Mouse (Mus musculus) embryonic facial prominence, embryonic 11.5 days (tissue): ENCODE measurements at regions not wholly inside any gene's neighbourhood (a gene's known extent, or its start where the extent isn't known, plus 50 kb on each side); places are given as distances from the start of the nearest gene placed in this dataset.
"Not testable (repeated sequence)": the region's sequence is repeated elsewhere in the genome, so short reads cannot be mapped to it uniquely, and the experiment has no call there.

ENCODE experiments used
- ATAC-seq: fragments of 200-750 bp; cut with Nextera tagmentation; replicated peaks from 2 replicates; pipeline ENCODE4 v1.8.0; 2017; ENCODE audit warnings: low read depth; ENCODE audit not compliant: insufficient number of reproducible peaks, low FRiP score, low TSS enrichment
- DNase-seq: peaks from one replicate; pipeline ENCODE4 v3.0.0-alpha.2; 2015; ENCODE audit warnings: low spot score
- H3K27ac ChIP-seq: fragments of 300-500 bp; sonication (generic); replicated peaks from 2 replicates; pipeline ENCODE4 v1.5.1; 2014; ENCODE audit warnings: mild to moderate bottlenecking, low read depth, low read length, control low read depth
- H3K27me3 ChIP-seq: fragments of 300-500 bp; sonication (generic); 2 replicates; pipeline ENCODE4 v1.6.1; 2014; ENCODE audit warnings: mild to moderate bottlenecking, low read length, moderate library complexity, mixed read lengths; ENCODE audit not compliant: control insufficient read depth, insufficient read depth
- H3K36me3 ChIP-seq: fragments of 300-500 bp; sonication (generic); replicated peaks from 2 replicates; pipeline ENCODE4 v1.6.1; 2014; ENCODE audit warnings: low read depth, mild to moderate bottlenecking, low read length, moderate library complexity, mixed read lengths; ENCODE audit not compliant: control insufficient read depth, insufficient read depth
- H3K4me1 ChIP-seq: fragments of 300-500 bp; sonication (generic); 2 replicates; pipeline ENCODE4 v1.6.1; 2014; ENCODE audit warnings: low read length, mixed read lengths; ENCODE audit not compliant: control insufficient read depth, insufficient read depth
- H3K4me2 ChIP-seq: fragments of 300-500 bp; sonication (generic); 2 replicates; pipeline ENCODE4 v1.6.1; 2014; ENCODE audit warnings: low read depth, mild to moderate bottlenecking, control low read depth, low read length, moderate library complexity
- H3K4me3 ChIP-seq: fragments of 300-500 bp; sonication (generic); 2 replicates; pipeline ENCODE4 v1.5.1; 2014; ENCODE audit warnings: low read depth, low read length, control low read depth
- H3K9ac ChIP-seq: fragments of 300-500 bp; sonication (generic); replicated peaks from 2 replicates; pipeline ENCODE4 v1.6.1; 2014; ENCODE audit warnings: mild to moderate bottlenecking, control low read depth, low read length
- H3K9me3 ChIP-seq: fragments of 300-500 bp; sonication (generic); replicated peaks from 2 replicates; pipeline ENCODE4 v1.6.1; 2016; ENCODE audit warnings: mild to moderate bottlenecking, low read length, inconsistent platforms, mixed read lengths; ENCODE audit not compliant: control insufficient read depth
- WGBS: fragments of 180-500 bp; shearing (Covaris S2); extraction: QIAGEN DNeasy Blood & Tissue Kit; methylation state at CpG from one replicate; pipeline ENCODE4 v1.1.7; 2014; 5-methylcytosine and 5-hydroxymethylcytosine counted together

GRCm38 (mm10) chr11:16627294-16628085 is 119.2 kb upstream of the Sec61g start:
- WGBS, result 79% methylated on average over 7 of the region's 7 CpGs
- Histone ChIP-seq H3K9ac (no peak overlapping the region), H3K27ac (no peak overlapping the region), H3K9me3 (no peaks in the 10 kb centered on the region), H3K36me3 (no peaks in the 10 kb centered on the region), H3K4me2 (no peak overlapping the region), H3K4me1 (no peaks in the 10 kb centered on the region), H3K4me3 (no peak overlapping the region), H3K27me3 (no peaks in the 10 kb centered on the region)
- ATAC-seq, result no peak
- DNase-seq, result no peak

- H3K4me3 ChIP-seq, result no peak overlapping the region
- H3K4me1 ChIP-seq, result no peaks in the 10 kb centered on the region
- no peak overlapping the region for H3K9ac ChIP-seq
- no peak for ATAC-seq
- no peak overlapping the region for H3K27ac ChIP-seq
- no peak for DNase-seq
- H3K36me3 ChIP-seq, result no peaks in the 10 kb centered on the region
- H3K4me2 ChIP-seq, result no peak overlapping the region
- no peaks in the 10 kb centered on the region for H3K27me3 ChIP-seq
- WGBS, result 67% methylated on average over 1 of the region's 1 CpGs
- H3K9me3 ChIP-seq, result no peaks in the 10 kb centered on the region
Measured at GRCm38 (mm10) chr11:16629410-16630129, 121.3 kb upstream of the Sec61g start.

GRCm38 (mm10) chr11:16635796-16636195 is 116.2 kb upstream of the Egfr start:
- H3K4me1 ChIP-seq, H3K9ac ChIP-seq, H3K9me3 ChIP-seq, H3K36me3 ChIP-seq, H3K27ac ChIP-seq, DNase-seq, ATAC-seq, H3K27me3 ChIP-seq, H3K4me3 ChIP-seq, H3K4me2 ChIP-seq: not testable (repeated sequence)
- 94% methylated on average over 10 of the region's 11 CpGs for WGBS

- ATAC-seq, result no peak
- no peaks in the 10 kb centered on the region for H3K4me1 ChIP-seq
- DNase-seq, result no peak
- H3K27ac ChIP-seq, result no peak overlapping the region
- no peak overlapping the region for H3K4me2 ChIP-seq
- H3K27me3 ChIP-seq, result no peaks in the 10 kb centered on the region
- no peaks in the 10 kb centered on the region for H3K36me3 ChIP-seq
- no peak overlapping the region for H3K9ac ChIP-seq
- WGBS, result 84% methylated on average over 2 of the region's 2 CpGs
- no peaks in the 10 kb centered on the region for H3K9me3 ChIP-seq
- H3K4me3 ChIP-seq, result no peak overlapping the region
Measured at GRCm38 (mm10) chr11:16637679-16638078, 114.3 kb upstream of the Egfr start.

- Histone ChIP-seq H3K4me2 (no peak overlapping the region), H3K27ac (no peak overlapping the region), H3K9ac (no peak overlapping the region), H3K27me3 (no peaks in the 10 kb centered on the region), H3K4me3 (no peak overlapping the region), H3K4me1 (no peaks in the 10 kb centered on the region), H3K36me3 (no peaks in the 10 kb centered on the region), H3K9me3 (no peaks in the 10 kb centered on the region)
- DNase-seq, result no peak
- no peak for ATAC-seq
- 88% methylated on average over 4 of the region's 4 CpGs for WGBS
Measured at GRCm38 (mm10) chr11:16638349-16638748, 113.7 kb upstream of the Egfr start.

- Histone ChIP-seq H3K36me3 (no peaks in the 10 kb centered on the region), H3K4me3 (no peak overlapping the region), H3K4me1 (no peaks in the 10 kb centered on the region), H3K9ac (no peak overlapping the region), H3K27ac (no peak overlapping the region), H3K27me3 (no peaks in the 10 kb centered on the region), H3K9me3 (no peaks in the 10 kb centered on the region), H3K4me2 (no peak overlapping the region)
- ATAC-seq (no peak), DNase-seq (no peak)
Measured at GRCm38 (mm10) chr11:16649599-16649998, 102.4 kb upstream of the Egfr start.

GRCm38 (mm10) chr11:16663806-16664205 is 88.2 kb upstream of the Egfr start:
- H3K27ac ChIP-seq, result no peak overlapping the region
- no peaks in the 10 kb centered on the region for H3K27me3 ChIP-seq
- WGBS, result 91% methylated on average over 3 of the region's 3 CpGs
- H3K9me3 ChIP-seq, result no peaks in the 10 kb centered on the region
- H3K4me2 ChIP-seq, result no peak overlapping the region
- H3K4me3 ChIP-seq, result no peak overlapping the region
- H3K4me1 ChIP-seq, result no peaks in the 10 kb centered on the region
- no peak for DNase-seq
- no peak for ATAC-seq
- H3K36me3 ChIP-seq, result no peaks in the 10 kb centered on the region
- H3K9ac ChIP-seq, result no peak overlapping the region

GRCm38 (mm10) chr11:16669453-16670251 is 82.4 kb upstream of the Egfr start:
- no peak for ATAC-seq
- 93% methylated on average over 4 of the region's 4 CpGs for WGBS

More at GRCm38 (mm10) chr11:16669453-16670251, 82.4 kb upstream of the Egfr start:
- H3K9ac ChIP-seq, result no peak overlapping the region
- no peak overlapping the region for H3K4me3 ChIP-seq
- no peak overlapping the region for H3K4me2 ChIP-seq
- H3K27me3 ChIP-seq, result no peaks in the 10 kb centered on the region
- DNase-seq, result no peak
- H3K9me3 ChIP-seq, result no peaks in the 10 kb centered on the region
- no peaks in the 10 kb centered on the region for H3K36me3 ChIP-seq
- no peaks in the 10 kb centered on the region for H3K4me1 ChIP-seq
- no peak overlapping the region for H3K27ac ChIP-seq
